In the genomic region with DNA sequence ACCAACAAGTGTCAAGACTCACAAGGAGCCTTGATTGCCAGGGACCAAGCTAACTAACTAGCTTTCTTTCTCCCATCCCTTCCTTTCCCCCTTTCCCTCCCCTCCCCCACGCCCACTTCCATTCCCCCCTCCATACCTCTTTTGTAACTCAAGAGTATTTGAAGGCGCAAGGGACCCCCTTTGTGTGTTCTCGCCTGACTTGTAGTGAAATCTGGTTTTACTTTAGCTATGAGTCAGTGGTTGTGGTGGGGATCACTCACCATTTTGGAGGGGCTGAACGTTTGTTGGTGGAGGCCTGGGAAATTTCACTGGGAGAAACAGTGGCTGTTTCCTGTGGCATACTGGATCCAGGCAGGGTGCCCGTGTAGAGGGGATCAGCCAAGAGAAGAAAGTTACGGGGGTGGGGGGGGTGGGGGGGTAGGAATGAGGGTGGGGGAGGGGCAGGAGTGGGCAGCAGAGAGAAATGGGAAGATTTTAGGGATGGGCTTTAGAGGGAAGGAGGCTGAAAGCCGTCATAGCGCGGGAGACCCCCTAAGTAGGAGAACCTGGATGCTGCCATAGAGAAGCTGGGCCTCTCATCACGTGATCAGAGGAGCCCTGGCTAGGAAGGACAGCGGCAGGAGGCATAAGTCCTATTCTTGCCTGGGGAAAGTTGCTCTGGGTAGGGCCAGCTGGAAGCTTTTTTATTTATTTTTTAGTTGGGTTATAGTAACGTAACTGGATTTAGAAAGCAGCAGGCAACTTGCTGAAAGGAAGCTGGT, we compare ENCODE assay signal across 10 mouse cellular contexts. TPM values are rescaled to one million over a fixed set of nuclear protein-coding genes. Genes with fewer than 3 reads are reported as not detected.
DNase-seq lines count a peak whose midpoint lies in the region; ATAC-seq lines count a peak whose summit lies in the region.
"Had no signal": no experiment of that assay in that cellular context is flagged by ENCODE, and none has a peak within 500 bp of the region (broad histone marks: within the 10 kb centered on the region; RNA-seq: fewer than 3 reads in every experiment).

No protein-coding gene starts in this region.

- WGBS in lung, embryonic 16.5 days: 24% methylated on average over 12 of the region's 12 CpGs
- 8% methylated on average over 12 of the region's 12 CpGs for whole genome bisulfite sequencing in embryonic facial prominence, embryonic 13.5 days
- WGBS in intestine, embryonic 15.5 days: 35% methylated on average over 12 of the region's 12 CpGs
- 31% methylated on average over 12 of the region's 12 CpGs for WGBS in stomach, embryonic 15.5 days

- intact Hi-C loops in gastrocnemius, postnatal 14 days (cut with DNase I; ENCODE audit: low total_unique reads): no loop called here
- intact Hi-C loops in left cerebral cortex, postnatal 14 days (cut with DNase I): no loop called here

- no peaks in the 10 kb centered on the region for H3K9me3 ChIP-seq in lung, embryonic 16.5 days (ENCODE audit: control insufficient read depth, low read length)
- no peaks in the 10 kb centered on the region for H3K9me3 ChIP-seq in embryonic facial prominence, embryonic 13.5 days
- H3K9me3 ChIP-seq in intestine, embryonic 15.5 days: no peaks in the 10 kb centered on the region
- H3K9me3 ChIP-seq in stomach, embryonic 15.5 days: no peaks in the 10 kb centered on the region

- no peaks in the 10 kb centered on the region for H3K27me3 ChIP-seq in lung, embryonic 16.5 days (ENCODE audit: control insufficient read depth, insufficient read depth, low read depth, low read length)
- no peaks in the 10 kb centered on the region for H3K27me3 ChIP-seq in embryonic facial prominence, embryonic 13.5 days
- no peaks in the 10 kb centered on the region for H3K27me3 ChIP-seq in intestine, embryonic 15.5 days (replicated peaks)
- no peaks in the 10 kb centered on the region for H3K27me3 ChIP-seq in stomach, embryonic 15.5 days (replicated peaks)

- ATAC-seq in lung, embryonic 16.5 days (ENCODE audit: low read depth): 0 out of 2 replicates have a peak, but pooled peaks have one; percentile 27
- ATAC-seq in embryonic facial prominence, embryonic 13.5 days (ENCODE audit: insufficient number of reproducible peaks, insufficient read depth, low FRiP score, low TSS enrichment, low read depth): peak; percentile 40; the same call in 1 of the 2 replicates
- peak; percentile 35; the same call in 1 of the 2 replicates for ATAC-seq in intestine, embryonic 15.5 days
- ATAC-seq in stomach, embryonic 15.5 days (ENCODE audit: insufficient read depth, low FRiP score, low read depth): no peak
- ATAC-seq in activated CD4-positive, CD25-positive, alpha-beta regulatory T cell, adult 4 months: no peak

- H3K4me2 ChIP-seq in lung, embryonic 16.5 days (ENCODE audit: low read depth, low read length): peak overlapping the region; percentile 25; the same call in 1 of the 2 replicates
- H3K4me2 ChIP-seq in embryonic facial prominence, embryonic 13.5 days: peak overlapping the region; percentile 52
- no peak overlapping the region for H3K4me2 ChIP-seq in intestine, embryonic 15.5 days (replicated peaks)
- 0 out of 2 replicates have a peak overlapping the region, but pooled peaks have one; percentile 15 for H3K4me2 ChIP-seq in stomach, embryonic 15.5 days

- DNase-seq in lung, adult 18-20 months: no peak
- DNase-seq in gastrocnemius, postnatal 14 days: no peak
- DNase-seq in left cerebral cortex, postnatal 14 days (ENCODE audit: low spot score in 2 of 2): no peak
- DNase-seq: right cerebral cortex, postnatal 25 days had no signal

- H3K36me3 ChIP-seq in lung, embryonic 16.5 days (ENCODE audit: control insufficient read depth, insufficient read depth, low read length): no peaks in the 10 kb centered on the region; the same call in 1 of the 2 replicates
- H3K36me3 ChIP-seq in embryonic facial prominence, embryonic 13.5 days: peaks cover 3% of the 10 kb centered on the region; the same call in 1 of the 2 replicates
- H3K36me3 ChIP-seq in intestine, embryonic 15.5 days: no peaks in the 10 kb centered on the region
- H3K36me3 ChIP-seq in stomach, embryonic 15.5 days: no peaks in the 10 kb centered on the region

- H3K4me3 ChIP-seq in lung, embryonic 16.5 days (ENCODE audit: low read length): no peak overlapping the region
- no peak overlapping the region for H3K4me3 ChIP-seq in embryonic facial prominence, embryonic 13.5 days
- H3K4me3 ChIP-seq in intestine, embryonic 15.5 days (replicated peaks): no peak overlapping the region
- H3K4me3 ChIP-seq in stomach, embryonic 15.5 days (replicated peaks): no peak overlapping the region

- H3K27ac ChIP-seq in lung, embryonic 16.5 days (ENCODE audit: low read length): peak overlapping the region; percentile 64
- peak overlapping the region; percentile 84 for H3K27ac ChIP-seq in embryonic facial prominence, embryonic 13.5 days
- H3K27ac ChIP-seq in intestine, embryonic 15.5 days: peak overlapping the region; percentile 48
- peak overlapping the region; percentile 8; the same call in 1 of the 2 replicates for H3K27ac ChIP-seq in stomach, embryonic 15.5 days

- H3K4me1 ChIP-seq in lung, embryonic 16.5 days (replicated peaks; ENCODE audit: control insufficient read depth, insufficient read depth, low read length): peaks cover 34% of the 10 kb centered on the region
- peaks cover 70% of the 10 kb centered on the region for H3K4me1 ChIP-seq in embryonic facial prominence, embryonic 13.5 days
- H3K4me1 ChIP-seq in intestine, embryonic 15.5 days (replicated peaks): peaks cover 20% of the 10 kb centered on the region
- peaks cover 7% of the 10 kb centered on the region for H3K4me1 ChIP-seq in stomach, embryonic 15.5 days

- no peak overlapping the region for H3K9ac ChIP-seq in lung, embryonic 16.5 days (ENCODE audit: low read length)
- H3K9ac ChIP-seq in embryonic facial prominence, embryonic 13.5 days: no peak overlapping the region
- no peak overlapping the region for H3K9ac ChIP-seq in intestine, embryonic 15.5 days
- no peak overlapping the region for H3K9ac ChIP-seq in stomach, embryonic 15.5 days

RNA-seq across cellular contexts. Expression of gene Hunk, which starts 15.3 kb away (rescaled TPM):
- polyA plus RNA-seq in lung, embryonic 16.5 days (2015; fragmentation: Nextera tagmentation; extraction: Ambion mirVana): 16.2 and 16.5 TPM in 2 replicates
- 18.7 and 19.0 TPM in 2 replicates for polyA plus RNA-seq in embryonic facial prominence, embryonic 13.5 days (2015; fragmentation: Nextera tagmentation; extraction: Ambion mirVana)
- 6.5 and 6.8 TPM in 2 replicates for polyA plus RNA-seq in intestine, embryonic 15.5 days (2015; fragmentation: Nextera tagmentation; extraction: Ambion mirVana)
- polyA plus RNA-seq in stomach, embryonic 15.5 days (2015; fragmentation: Nextera tagmentation; extraction: Ambion mirVana): 6.7 and 7.1 TPM in 2 replicates
- total RNA-seq in gastrocnemius, postnatal 14 days (2021): 1 to 10 TPM; 3.1 to 3.7 TPM
- 10 to 100 TPM; 11.8 to 14.5 TPM for total RNA-seq in left cerebral cortex, postnatal 14 days (2021)
- under 1 TPM in 1 of 2 experiments, not detected in 1; 0.13 TPM for polyA plus RNA-seq in activated CD4-positive, CD25-positive, alpha-beta regulatory T cell, adult 4 months (2017; shearing (Covaris generic))
- total RNA-seq: megakaryocyte progenitor cell, adult 5-6 weeks had no signal

Comparison
In these comparisons a context has a peak if more than half of its experiments do, and no peak if none do; other contexts are left out.
1. ATAC-seq: peak in lung, embryonic 16.5 days (single experiment), embryonic facial prominence, embryonic 13.5 days (single experiment) and intestine, embryonic 15.5 days (single experiment); none in stomach, embryonic 15.5 days (single experiment) and activated CD4-positive, CD25-positive, alpha-beta regulatory T cell, adult 4 months (single experiment).
2. H3K27ac ChIP-seq: peak in every context shown above with its lines; median percentile 84 in embryonic facial prominence, embryonic 13.5 days; 64 in lung, embryonic 16.5 days; 48 in intestine, embryonic 15.5 days; 8 in stomach, embryonic 15.5 days.